Mouse (Mus musculus): ENCODE data around the gene Gm42715.

DNA sequence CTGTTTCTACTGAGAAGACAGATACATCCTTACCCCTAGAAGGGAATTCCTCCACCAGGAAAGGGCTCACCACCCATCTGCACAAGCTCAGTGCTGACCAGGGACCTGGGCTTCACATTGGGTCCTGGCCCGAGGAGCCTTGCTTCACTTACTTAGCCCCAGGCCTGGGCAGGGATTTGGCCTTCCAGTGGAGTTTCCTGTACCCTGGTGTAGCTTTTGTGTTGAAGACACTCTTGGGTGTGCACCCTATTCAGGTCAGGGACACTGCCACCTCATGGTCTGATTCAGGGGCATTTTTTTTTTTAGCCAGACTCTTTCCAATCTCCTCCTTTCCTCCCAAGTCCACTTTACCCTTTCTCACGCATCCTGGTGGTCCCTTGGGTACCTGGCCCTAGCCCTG, 83.5 kb downstream of the Gm42715 start:
- TF ChIP-seq POLR2A (IDR thresholded peaks at IDR 0.05; ENCODE audit: extremely low read depth, insufficient read depth, low read length): no peak
- TF ChIP-seq CTCF (IDR thresholded peaks at IDR 0.05; ENCODE audit: extremely low read depth, insufficient read depth, low read length): no peak

Measured in cortical plate, adult 2 months (tissue).